Mouse (Mus musculus): ENCODE measurements around the gene Lsm10. TPM values are rescaled to one million over a fixed set of nuclear protein-coding genes. Genes with fewer than 3 reads are reported as not detected.

Lsm10 gene
- polyA plus RNA-seq, 1 experiment = 24.1 TPM

GRCm38 (mm10) chr4:126120506-126120905, 24.1 kb downstream of the Lsm10 start:
- Histone ChIP-seq H3K27ac (replicated peaks; ENCODE audit: low read depth, low read length) (no peak overlapping the region), H3K4me1 (ENCODE audit: control insufficient read depth, insufficient read depth, insufficient read length, low read length) (peaks cover 3% of the 10 kb centered on the region; the same call in 1 of the 2 replicates), H3K4me3 (ENCODE audit: insufficient read depth, low read depth, low read length) (no peak overlapping the region)

GRCm38 (mm10) chr4:126123309-126124040, 27.1 kb downstream of the Lsm10 start:
- Histone ChIP-seq H3K4me1 (ENCODE audit: control insufficient read depth, insufficient read depth, insufficient read length, low read length) (peaks cover 3% of the 10 kb centered on the region; the same call in 1 of the 2 replicates), H3K27ac (replicated peaks; ENCODE audit: low read depth, low read length) (no peak overlapping the region), H3K4me3 (ENCODE audit: insufficient read depth, low read depth, low read length) (no peak overlapping the region)

GRCm38 (mm10) chr4:126130502-126130901, 34.1 kb downstream of the Lsm10 start:
- Histone ChIP-seq H3K27ac (replicated peaks; ENCODE audit: low read depth, low read length) (peak overlapping the region; percentile 26), H3K4me3 (ENCODE audit: insufficient read depth, low read depth, low read length) (no peak overlapping the region), H3K4me1 (ENCODE audit: control insufficient read depth, insufficient read depth, insufficient read length, low read length) (peaks cover 28% of the 10 kb centered on the region)

- H3K4me3 ChIP-seq (ENCODE audit: insufficient read depth, low read depth, low read length) = no peak overlapping the region
- H3K4me1 ChIP-seq (ENCODE audit: control insufficient read depth, insufficient read depth, insufficient read length, low read length) = peaks cover 28% of the 10 kb centered on the region
- peak overlapping the region; percentile 62 for H3K27ac ChIP-seq (replicated peaks; ENCODE audit: low read depth, low read length)
Observed at GRCm38 (mm10) chr4:126131290-126132121, 35.1 kb downstream of the Lsm10 start.

GRCm38 (mm10) chr4:126132636-126133264, 36.3 kb downstream of the Lsm10 start:
- Histone ChIP-seq H3K27ac (replicated peaks; ENCODE audit: low read depth, low read length) (peak overlapping the region; percentile 62; the same call in 1 of the 2 replicates), H3K4me1 (ENCODE audit: control insufficient read depth, insufficient read depth, insufficient read length, low read length) (peaks cover 28% of the 10 kb centered on the region), H3K4me3 (ENCODE audit: insufficient read depth, low read depth, low read length) (no peak overlapping the region)

GRCm38 (mm10) chr4:126134236-126134635, 37.8 kb downstream of the Lsm10 start:
- peak overlapping the region; percentile 19; the same call in 1 of the 2 replicates for H3K27ac ChIP-seq (replicated peaks; ENCODE audit: low read depth, low read length)

GRCm38 (mm10) chr4:126134639-126135038, 38.2 kb downstream of the Lsm10 start:
- Histone ChIP-seq H3K27ac (replicated peaks; ENCODE audit: low read depth, low read length) (peak overlapping the region; percentile 19; the same call in 1 of the 2 replicates), H3K4me1 (ENCODE audit: control insufficient read depth, insufficient read depth, insufficient read length, low read length) (peaks cover 28% of the 10 kb centered on the region), H3K4me3 (ENCODE audit: insufficient read depth, low read depth, low read length) (no peak overlapping the region)

More at GRCm38 (mm10) chr4:126134236-126134635, 37.8 kb downstream of the Lsm10 start:
- Histone ChIP-seq H3K4me3 (ENCODE audit: insufficient read depth, low read depth, low read length) (no peak overlapping the region), H3K4me1 (ENCODE audit: control insufficient read depth, insufficient read depth, insufficient read length, low read length) (peaks cover 28% of the 10 kb centered on the region)

GRCm38 (mm10) chr4:126137773-126138172, 41.4 kb downstream of the Lsm10 start:
- H3K4me3 ChIP-seq (ENCODE audit: insufficient read depth, low read depth, low read length) = no peak overlapping the region
- H3K27ac ChIP-seq (replicated peaks; ENCODE audit: low read depth, low read length) = no peak overlapping the region
- H3K4me1 ChIP-seq (ENCODE audit: control insufficient read depth, insufficient read depth, insufficient read length, low read length) = peaks cover 14% of the 10 kb centered on the region; the same call in 1 of the 2 replicates

GRCm38 (mm10) chr4:126141021-126141420, 44.6 kb downstream of the Lsm10 start:
- Histone ChIP-seq H3K4me1 (ENCODE audit: control insufficient read depth, insufficient read depth, insufficient read length, low read length) (no peaks in the 10 kb centered on the region), H3K27ac (replicated peaks; ENCODE audit: low read depth, low read length) (no peak overlapping the region), H3K4me3 (ENCODE audit: insufficient read depth, low read depth, low read length) (no peak overlapping the region)

- H3K4me3 ChIP-seq (ENCODE audit: insufficient read depth, low read depth, low read length) = no peak overlapping the region
- peaks cover 13% of the 10 kb centered on the region for H3K4me1 ChIP-seq (ENCODE audit: control insufficient read depth, insufficient read depth, insufficient read length, low read length)
- no peak overlapping the region for H3K27ac ChIP-seq (replicated peaks; ENCODE audit: low read depth, low read length)
Observed at GRCm38 (mm10) chr4:126145396-126145795, 49.0 kb downstream of the Lsm10 start.

GRCm38 (mm10) chr4:126146974-126147532, 50.6 kb downstream of the Lsm10 start:
- H3K4me3 ChIP-seq (ENCODE audit: insufficient read depth, low read depth, low read length) = no peak overlapping the region

GRCm38 (mm10) chr4:126147533-126148160, 51.2 kb downstream of the Lsm10 start, which contains the start of gene Eva1b:
Gene Eva1b, plus strand, starts transcription at chr4:126147744.
- peaks cover 13% of the 10 kb centered on the region for H3K4me1 ChIP-seq (ENCODE audit: control insufficient read depth, insufficient read depth, insufficient read length, low read length)
- H3K27ac ChIP-seq (replicated peaks; ENCODE audit: low read depth, low read length) = peak within 1 kb of the TSS; percentile 83
- peak within 1 kb of the TSS; percentile 76 for H3K4me3 ChIP-seq (ENCODE audit: insufficient read depth, low read depth, low read length)

More at GRCm38 (mm10) chr4:126146974-126147532, 50.6 kb downstream of the Lsm10 start:
- Histone ChIP-seq H3K27ac (replicated peaks; ENCODE audit: low read depth, low read length) (no peak overlapping the region), H3K4me1 (ENCODE audit: control insufficient read depth, insufficient read depth, insufficient read length, low read length) (peaks cover 13% of the 10 kb centered on the region)
